Mouse (Mus musculus) limb, embryonic 14.5 days (tissue): ENCODE results near the gene Kdf1. TPM values are rescaled to one million over a fixed set of nuclear protein-coding genes. Genes with fewer than 3 reads are reported as not detected.

Source experiments
- ATAC-seq: fragments of 200-750 bp; cut with Nextera tagmentation; 2 replicates; pipeline ENCODE4 v1.8.0; 2017; ENCODE audit warnings: low read depth, moderate number of reproducible peaks, moderate TSS enrichment; ENCODE audit not compliant: low FRiP score
- DNase-seq: peaks from one replicate; pipeline ENCODE4 v3.0.0-alpha.2; 2015; ENCODE audit warnings: low spot score
- H3K27ac ChIP-seq: fragments of 300-500 bp; sonication (generic); replicated peaks from 2 replicates; pipeline ENCODE4 v1.5.1; 2014; ENCODE audit warnings: low read depth, mild to moderate bottlenecking, low read length, moderate library complexity, mixed read lengths
- H3K27me3 ChIP-seq: fragments of 300-500 bp; sonication (generic); 2 replicates; pipeline ENCODE4 v1.6.1; 2014; ENCODE audit warnings: low read length, mixed read lengths; ENCODE audit not compliant: control insufficient read depth, insufficient read depth
- H3K36me3 ChIP-seq: fragments of 300-500 bp; sonication (generic); 2 replicates; pipeline ENCODE4 v1.6.1; 2014; ENCODE audit warnings: mild to moderate bottlenecking, low read length, moderate library complexity, mixed read lengths; ENCODE audit not compliant: control insufficient read depth, insufficient read depth
- H3K4me1 ChIP-seq: fragments of 300-500 bp; sonication (generic); 2 replicates; pipeline ENCODE4 v1.6.1; 2014; ENCODE audit warnings: antibody characterized with exemption, low read length, mixed read lengths; ENCODE audit not compliant: control insufficient read depth, insufficient read depth
- H3K4me2 ChIP-seq: fragments of 300-500 bp; sonication (generic); replicated peaks from 2 replicates; pipeline ENCODE4 v1.6.1; 2014; ENCODE audit warnings: low read depth, mild to moderate bottlenecking, low read length, moderate library complexity; ENCODE audit not compliant: severe bottlenecking
- H3K4me3 ChIP-seq: fragments of 300-500 bp; sonication (generic); replicated peaks from 2 replicates; pipeline ENCODE4 v1.5.1; 2014; ENCODE audit warnings: low read length
- H3K9ac ChIP-seq: fragments of 300-500 bp; sonication (generic); 2 replicates; pipeline ENCODE4 v1.6.1; 2014; ENCODE audit warnings: mild to moderate bottlenecking, low read depth, low read length, moderate library complexity; ENCODE audit not compliant: severe bottlenecking
- H3K9me3 ChIP-seq: fragments of 300-500 bp; sonication (generic); 2 replicates; pipeline ENCODE4 v1.6.1; 2016; ENCODE audit warnings: low read length; ENCODE audit not compliant: control insufficient read depth
- POLR2A ChIP-seq: fragments of 200-500 bp; IDR thresholded peaks from 2 replicates; pipeline ENCODE4 v1.8.0; 2012; ENCODE audit warnings: inconsistent platforms, mild to moderate bottlenecking, moderate library complexity, borderline replicate concordance; ENCODE audit not compliant: insufficient read depth, insufficient read length; ENCODE audit errors: extremely low read depth
- WGBS: fragments of 180-500 bp; shearing (Covaris S2); extraction: QIAGEN DNeasy Blood & Tissue Kit; methylation state at CpG from one replicate; pipeline ENCODE4 v1.1.7; 2014; 5-methylcytosine and 5-hydroxymethylcytosine counted together
- polyA plus RNA-seq, 2 experiments: library from polyadenylated mRNA; depleted of rRNA in 1 of 2; stranded (reverse) in 1 of 2; unstranded in 1 of 2; fragments of >200 nt; fragmentation: Nextera tagmentation in 1 of 2; extraction: Ambion mirVana in 1 of 2; gene quantifications; 2 replicates each; pipeline versions ENCODE4 v1.2.1 to v1.2.3; 2012 to 2014

Gene Kdf1
- polyA plus RNA-seq, 2 experiments = 7.1 to 13.5 TPM

DNA sequence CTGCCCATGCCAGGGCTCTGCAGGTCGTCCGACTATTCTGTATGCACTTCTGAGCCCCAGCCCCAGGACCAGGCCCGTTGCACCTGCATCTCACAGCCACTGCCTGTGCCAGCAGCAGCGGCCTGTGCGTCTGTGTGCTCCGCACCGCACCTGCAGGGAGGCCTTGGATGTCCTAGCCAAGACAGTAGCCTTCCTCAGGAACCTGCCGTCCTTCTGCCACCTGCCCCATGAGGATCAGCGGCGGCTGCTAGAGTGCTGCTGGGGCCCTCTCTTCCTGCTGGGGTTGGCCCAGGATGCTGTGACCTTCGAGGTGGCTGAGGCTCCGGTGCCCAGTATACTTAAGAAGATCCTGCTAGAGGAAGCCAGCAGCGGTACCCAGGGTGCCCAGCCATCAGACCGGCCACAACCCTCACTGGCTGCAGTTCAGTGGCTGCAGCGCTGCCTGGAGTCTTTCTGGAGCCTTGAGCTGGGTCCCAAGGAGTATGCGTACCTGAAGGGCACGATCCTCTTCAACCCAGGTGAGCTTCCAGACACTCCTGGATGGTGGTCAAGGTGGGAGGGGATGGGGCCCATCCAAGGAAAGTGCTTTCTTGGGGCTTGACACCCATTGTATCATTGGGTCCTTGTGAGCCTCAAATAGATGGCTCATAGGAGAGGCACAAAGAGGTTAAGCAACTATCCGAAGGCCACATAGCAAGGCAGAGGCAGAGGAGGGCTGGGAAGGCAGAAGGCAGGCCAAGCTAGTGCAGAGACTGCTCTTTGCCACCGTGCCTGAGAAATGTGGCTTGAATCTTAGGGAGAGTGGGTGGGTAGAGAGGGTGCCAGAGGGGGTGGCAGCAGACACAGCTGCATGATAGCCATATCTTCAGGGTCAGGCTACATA lies 34.9 kb downstream of the Kdf1 start:
- Histone ChIP-seq H3K4me1 (no peaks in the 10 kb centered on the region), H3K9ac (no peak overlapping the region), H3K4me2 (no peak overlapping the region), H3K36me3 (no peaks in the 10 kb centered on the region), H3K9me3 (no peaks in the 10 kb centered on the region), H3K27ac (no peak overlapping the region), H3K4me3 (no peak overlapping the region), H3K27me3 (no peaks in the 10 kb centered on the region)
- no peak for TF ChIP-seq POLR2A
- 71% methylated on average over 19 of the region's 19 CpGs for WGBS
- no peak for DNase-seq
- no peak for ATAC-seq

DNA sequence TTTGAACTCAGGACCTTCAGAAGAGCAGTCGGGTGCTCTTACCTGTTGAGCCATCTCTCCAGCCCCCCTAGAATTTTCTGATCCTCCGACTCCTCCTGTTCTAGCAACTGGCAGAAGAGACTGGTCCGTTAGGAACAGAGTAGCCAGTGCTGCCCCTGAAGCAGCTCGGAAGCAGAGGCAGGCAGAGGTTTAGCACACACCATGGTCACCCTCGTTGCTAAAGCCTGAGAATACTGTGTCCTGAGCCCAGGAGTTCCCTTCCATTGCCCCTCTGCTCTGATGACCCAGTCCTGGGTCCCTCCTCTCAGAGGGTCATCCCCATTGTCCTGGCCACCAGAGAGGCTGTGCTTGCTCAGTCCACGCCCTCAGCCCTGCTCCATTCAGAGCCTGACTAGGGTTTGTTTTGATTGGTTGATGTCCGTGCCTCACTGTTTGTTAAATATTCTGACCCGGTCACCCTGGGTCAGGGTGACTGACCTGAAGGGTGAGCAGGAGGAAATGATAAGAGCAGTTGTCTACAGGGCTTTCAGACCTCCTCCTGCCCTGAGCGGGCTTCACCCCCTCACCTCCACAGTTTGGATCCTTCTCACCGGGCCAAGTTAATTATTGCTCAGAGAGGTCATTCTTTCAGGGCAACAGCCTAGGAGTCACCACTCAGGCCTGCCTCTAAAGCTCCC lies 38.4 kb downstream of the Kdf1 start:
- ATAC-seq = no peak
- Histone ChIP-seq H3K9ac (no peak overlapping the region), H3K27me3 (no peaks in the 10 kb centered on the region), H3K27ac (no peak overlapping the region), H3K4me1 (no peaks in the 10 kb centered on the region), H3K4me2 (no peak overlapping the region), H3K9me3 (no peaks in the 10 kb centered on the region), H3K36me3 (no peaks in the 10 kb centered on the region), H3K4me3 (no peak overlapping the region)
- DNase-seq = no peak
- TF ChIP-seq POLR2A = no peak
- 42% methylated on average over 10 of the region's 10 CpGs for WGBS

DNA sequence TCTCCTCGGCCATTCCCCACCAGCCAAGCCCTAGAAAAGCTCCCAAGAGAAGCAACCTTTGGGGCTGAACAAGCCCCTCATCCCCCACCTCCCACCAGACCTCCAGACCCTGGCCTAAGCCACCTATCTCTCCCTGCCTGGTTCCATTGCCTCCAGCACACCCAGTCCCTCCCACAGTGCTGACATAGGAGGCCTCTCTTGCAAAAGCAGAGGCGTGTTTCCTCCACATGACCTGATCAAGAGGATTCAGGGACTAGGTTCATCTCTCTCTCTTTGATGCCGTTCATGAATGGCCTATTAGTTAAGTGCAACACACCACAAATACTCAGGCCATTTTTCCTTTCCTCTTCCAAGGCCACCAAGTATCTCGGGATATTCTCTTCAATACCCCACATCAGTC lies 41.1 kb downstream of the Kdf1 start:
- 79% methylated on average over 4 of the region's 4 CpGs for WGBS

DNA sequence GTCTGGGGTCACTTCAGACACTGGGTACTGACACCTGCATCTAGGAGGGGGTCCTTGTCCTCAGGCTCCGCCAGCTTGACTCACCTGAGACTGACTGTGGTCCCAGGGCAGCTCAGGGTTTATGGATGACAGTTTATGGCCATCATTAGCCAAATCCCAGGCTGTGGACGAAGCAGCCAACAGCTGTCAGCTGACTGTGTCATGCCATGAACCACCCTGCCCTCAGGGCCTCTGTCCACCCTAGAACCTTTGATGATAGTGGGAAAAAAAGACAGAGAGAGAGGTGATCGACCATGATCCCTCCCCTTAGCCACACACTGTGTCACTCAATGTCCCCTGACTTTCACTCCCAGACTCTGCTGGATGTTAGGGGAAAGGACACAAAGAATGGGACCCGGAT lies 42.9 kb downstream of the Kdf1 start:
- no peak for DNase-seq
- no peak for TF ChIP-seq POLR2A
- 51% methylated on average over 4 of the region's 4 CpGs for WGBS
- H3K27me3 ChIP-seq = no peaks in the 10 kb centered on the region
- H3K4me2 ChIP-seq = no peak overlapping the region
- no peaks in the 10 kb centered on the region for H3K36me3 ChIP-seq
- no peak for ATAC-seq
- no peaks in the 10 kb centered on the region for H3K4me1 ChIP-seq
- H3K9ac ChIP-seq = no peak overlapping the region
- H3K4me3 ChIP-seq = no peak overlapping the region
- no peaks in the 10 kb centered on the region for H3K9me3 ChIP-seq
- H3K27ac ChIP-seq = no peak overlapping the region

More for the DNA sequence above, 41.1 kb downstream of the Kdf1 start:
- ATAC-seq (no peak), DNase-seq (no peak)
- Histone ChIP-seq H3K9ac (no peak overlapping the region), H3K9me3 (no peaks in the 10 kb centered on the region), H3K4me1 (no peaks in the 10 kb centered on the region), H3K36me3 (no peaks in the 10 kb centered on the region), H3K27ac (no peak overlapping the region), H3K4me2 (no peak overlapping the region), H3K4me3 (no peak overlapping the region), H3K27me3 (no peaks in the 10 kb centered on the region)
- TF ChIP-seq POLR2A = no peak

DNA sequence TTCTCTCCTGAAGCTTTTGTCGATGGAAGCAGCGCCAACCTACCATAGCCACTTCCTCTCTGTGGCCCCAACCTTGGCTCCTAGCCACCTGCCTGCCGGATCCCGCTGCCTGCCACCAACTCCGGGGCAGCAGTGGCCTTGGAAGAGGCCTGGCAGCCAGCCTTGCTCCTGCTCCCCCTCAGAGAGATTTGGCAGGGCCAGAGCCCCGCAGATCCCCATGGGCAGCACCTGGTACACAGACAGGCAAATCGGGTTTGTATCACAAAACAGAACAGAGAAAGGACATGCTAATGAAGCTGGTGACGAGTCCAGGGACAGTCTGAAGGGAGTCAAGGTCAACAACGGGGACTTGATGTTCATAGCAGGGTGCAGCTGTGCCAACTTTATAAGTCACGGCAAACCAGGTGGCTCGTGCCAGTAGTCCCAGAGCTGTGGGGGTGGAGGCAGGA lies 44.4 kb downstream of the Kdf1 start:
- no peak for DNase-seq
- Histone ChIP-seq H3K4me1 (no peaks in the 10 kb centered on the region), H3K27me3 (no peaks in the 10 kb centered on the region), H3K36me3 (no peaks in the 10 kb centered on the region), H3K4me3 (no peak overlapping the region), H3K4me2 (no peak overlapping the region), H3K9ac (no peak overlapping the region), H3K9me3 (no peaks in the 10 kb centered on the region), H3K27ac (no peak overlapping the region)
- TF ChIP-seq POLR2A = no peak
- 73% methylated on average over 11 of the region's 11 CpGs for WGBS
- no peak for ATAC-seq
